Mouse (Mus musculus) stomach, embryonic 15.5 days (tissue): ENCODE results near the gene Qpct. TPM values are rescaled to one million over a fixed set of nuclear protein-coding genes. Genes with fewer than 3 reads are reported as not detected.
"Not testable (repeated sequence)": the region's sequence is repeated elsewhere in the genome, so short reads cannot be mapped to it uniquely, and the experiment has no call there.

Experiments
- ATAC-seq: fragments of 200-750 bp; cut with Nextera tagmentation; 2 replicates; pipeline ENCODE4 v1.8.0; 2017; ENCODE audit warnings: low read depth, moderate number of reproducible peaks, moderate TSS enrichment; ENCODE audit not compliant: insufficient read depth, low FRiP score
- H3K27ac ChIP-seq: fragments of 300-500 bp; sonication (generic); 2 replicates; pipeline ENCODE4 v1.5.1; 2015; ENCODE audit warnings: mild to moderate bottlenecking, inconsistent platforms
- H3K27me3 ChIP-seq: fragments of 300-500 bp; sonication (generic); replicated peaks from 2 replicates; pipeline ENCODE4 v1.6.1; 2015; ENCODE audit warnings: inconsistent platforms
- H3K36me3 ChIP-seq: fragments of 300-500 bp; sonication (generic); 2 replicates; pipeline ENCODE4 v1.6.1; 2015; ENCODE audit warnings: inconsistent platforms
- H3K4me1 ChIP-seq: fragments of 300-500 bp; sonication (generic); 2 replicates; pipeline ENCODE4 v1.6.1; 2015; ENCODE audit warnings: inconsistent platforms
- H3K4me2 ChIP-seq: fragments of 300-500 bp; sonication (generic); 2 replicates; pipeline ENCODE4 v1.6.1; 2015; ENCODE audit warnings: mild to moderate bottlenecking, inconsistent platforms
- H3K4me3 ChIP-seq: fragments of 300-500 bp; sonication (generic); replicated peaks from 2 replicates; pipeline ENCODE4 v1.5.1; 2015; ENCODE audit warnings: inconsistent platforms
- H3K9ac ChIP-seq: fragments of 300-500 bp; sonication (generic); 2 replicates; pipeline ENCODE4 v1.6.1; 2015; ENCODE audit warnings: inconsistent platforms
- H3K9me3 ChIP-seq: fragments of 300-500 bp; sonication (generic); 2 replicates; pipeline ENCODE4 v1.6.1; 2016; ENCODE audit warnings: inconsistent platforms
- WGBS: fragments of 180-500 bp; shearing (Covaris S2); methylation state at CpG from one replicate; pipeline ENCODE4 v1.1.7; 2015; 5-methylcytosine and 5-hydroxymethylcytosine counted together
- polyA plus RNA-seq: library from polyadenylated mRNA; unstranded; fragments of >200 nt; fragmentation: Nextera tagmentation; extraction: Ambion mirVana; gene quantifications from 2 replicates; pipeline ENCODE4 v1.2.1, GENCODE M21; 2015

Gene Qpct
- polyA plus RNA-seq, 1 experiment from 2014 or later, result 14.6 TPM

DNA sequence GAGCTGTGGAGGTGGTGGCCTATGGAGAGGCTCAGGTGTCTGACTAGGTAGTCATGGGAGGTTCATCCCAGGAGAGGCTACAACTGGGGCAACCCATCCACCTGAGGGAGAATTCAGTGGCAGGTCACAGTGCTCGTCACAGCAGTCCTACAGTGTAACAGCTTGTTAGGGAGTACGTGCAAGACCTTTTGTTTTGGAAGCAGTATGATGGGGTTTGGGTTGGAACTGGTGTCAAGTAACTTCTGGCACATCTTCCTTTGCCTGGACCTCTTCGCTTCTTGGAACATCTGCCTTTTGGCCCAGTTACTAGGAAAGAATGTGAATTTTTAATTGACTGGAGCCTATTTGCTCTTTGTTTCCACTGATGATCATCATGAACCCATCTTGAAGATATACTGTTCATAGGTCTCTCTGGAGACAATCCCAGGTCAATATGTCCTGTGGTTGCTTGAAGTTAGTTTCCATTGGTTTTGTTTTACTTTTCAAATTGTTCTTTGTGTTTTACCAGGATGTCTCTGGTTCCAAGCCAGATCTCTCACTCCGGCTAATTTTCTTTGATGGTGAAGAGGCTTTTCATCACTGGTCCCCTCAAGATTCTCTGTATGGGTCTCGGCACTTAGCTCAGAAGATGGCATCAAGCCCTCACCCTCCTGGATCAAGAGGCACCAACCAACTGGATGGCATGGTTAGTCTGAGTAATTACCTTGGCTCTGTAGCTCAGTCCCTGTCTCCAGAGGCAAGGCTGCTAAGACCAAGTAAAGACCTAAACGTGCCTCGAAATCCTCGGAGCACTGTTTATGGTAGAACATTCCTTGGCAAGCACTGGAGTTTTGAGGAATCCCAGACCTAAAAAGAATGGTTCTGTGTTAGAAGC, 25.5 kb downstream of the Qpct start:
- ATAC-seq, result peak; percentile 79; the same call in 1 of the 2 replicates

GRCm38 (mm10) chr17:79077848-79078146, 26.1 kb downstream of the Qpct start:
- peak; percentile 67; the same call in 1 of the 2 replicates for ATAC-seq
- 38% methylated on average over 1 of the region's 1 CpGs for WGBS
- Histone ChIP-seq H3K27ac (peak overlapping the region; percentile 83; the same call in 1 of the 2 replicates), H3K27me3 (no peaks in the 10 kb centered on the region), H3K9me3 (no peaks in the 10 kb centered on the region), H3K4me3 (no peak overlapping the region), H3K9ac (no peak overlapping the region), H3K4me1 (no peaks in the 10 kb centered on the region), H3K36me3 (no peaks in the 10 kb centered on the region), H3K4me2 (no peak overlapping the region)

More for the DNA sequence above, 25.5 kb downstream of the Qpct start:
- Histone ChIP-seq H3K27ac (peak overlapping the region; percentile 83), H3K36me3 (no peaks in the 10 kb centered on the region), H3K27me3 (no peaks in the 10 kb centered on the region), H3K4me2 (no peak overlapping the region), H3K4me1 (no peaks in the 10 kb centered on the region), H3K4me3 (no peak overlapping the region), H3K9ac (no peak overlapping the region), H3K9me3 (no peaks in the 10 kb centered on the region)
- 47% methylated on average over 8 of the region's 8 CpGs for WGBS

GRCm38 (mm10) chr17:79078248-79078647, 26.5 kb downstream of the Qpct start:
- 77% methylated on average over 8 of the region's 8 CpGs for WGBS
- Histone ChIP-seq H3K9ac (no peak overlapping the region), H3K4me3 (no peak overlapping the region), H3K4me1 (no peaks in the 10 kb centered on the region), H3K4me2 (no peak overlapping the region), H3K9me3 (no peaks in the 10 kb centered on the region), H3K27ac (peak overlapping the region; percentile 83; the same call in 1 of the 2 replicates), H3K27me3 (no peaks in the 10 kb centered on the region), H3K36me3 (no peaks in the 10 kb centered on the region)
- ATAC-seq, result no peak

DNA sequence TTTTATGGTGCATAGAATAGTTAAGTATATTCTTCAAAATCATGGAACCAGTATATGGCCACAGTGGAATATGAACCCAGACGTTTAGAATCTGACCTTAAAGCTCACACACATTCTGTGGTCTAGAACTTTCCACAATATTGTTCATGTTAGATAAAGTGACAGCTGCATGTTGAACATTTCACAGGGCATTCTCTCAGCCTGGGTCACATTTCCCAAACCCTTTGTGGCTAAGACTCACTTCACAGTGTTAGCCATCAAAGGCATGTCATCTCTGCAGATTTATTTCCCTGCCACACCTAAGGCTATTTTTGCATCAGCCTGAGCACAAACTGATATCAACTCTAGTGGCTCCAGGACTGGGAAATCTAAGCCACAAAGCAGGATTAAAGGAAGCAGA, 40.0 kb downstream of the Qpct start:
- Histone ChIP-seq H3K27me3 (no peaks in the 10 kb centered on the region), H3K4me3 (no peak overlapping the region), H3K9me3 (no peaks in the 10 kb centered on the region), H3K4me2 (no peak overlapping the region), H3K4me1 (no peaks in the 10 kb centered on the region), H3K9ac (no peak overlapping the region), H3K27ac (no peak overlapping the region), H3K36me3 (no peaks in the 10 kb centered on the region)
- 26% methylated on average over 1 of the region's 1 CpGs for WGBS
- no peak for ATAC-seq

DNA sequence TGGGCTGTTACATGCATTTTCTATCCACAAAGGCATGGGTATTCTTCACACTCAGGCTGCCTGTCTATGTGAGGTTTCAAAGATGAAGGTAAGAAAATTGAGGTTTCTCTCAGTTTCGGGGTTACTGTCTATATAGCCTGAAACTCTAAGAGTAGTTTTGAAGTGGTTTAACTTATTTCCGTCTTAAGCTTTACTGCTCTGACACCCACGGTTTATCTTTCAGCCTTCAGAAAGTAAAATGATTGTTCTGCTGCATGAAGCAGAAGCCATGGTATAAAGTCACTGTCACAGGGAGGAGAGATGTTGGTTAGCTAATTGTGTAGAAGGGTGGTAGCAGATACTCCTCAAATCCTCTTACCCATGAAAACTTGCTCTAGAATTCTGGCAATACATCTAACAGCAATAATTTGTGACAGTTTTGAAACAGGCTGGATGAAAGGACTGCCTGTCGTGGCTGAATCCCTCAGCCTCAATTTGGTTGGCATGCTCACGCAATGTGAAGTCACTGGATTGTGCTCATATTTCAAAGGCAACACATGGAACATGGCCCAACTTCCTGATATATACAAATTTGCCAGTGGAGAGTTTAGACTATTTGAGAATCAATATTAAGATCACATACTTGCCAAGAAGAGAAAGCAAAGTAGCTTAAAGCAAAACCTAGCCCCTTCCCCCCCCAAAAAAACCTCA, 41.7 kb downstream of the Qpct start:
- WGBS, result 53% methylated on average over 5 of the region's 5 CpGs

DNA sequence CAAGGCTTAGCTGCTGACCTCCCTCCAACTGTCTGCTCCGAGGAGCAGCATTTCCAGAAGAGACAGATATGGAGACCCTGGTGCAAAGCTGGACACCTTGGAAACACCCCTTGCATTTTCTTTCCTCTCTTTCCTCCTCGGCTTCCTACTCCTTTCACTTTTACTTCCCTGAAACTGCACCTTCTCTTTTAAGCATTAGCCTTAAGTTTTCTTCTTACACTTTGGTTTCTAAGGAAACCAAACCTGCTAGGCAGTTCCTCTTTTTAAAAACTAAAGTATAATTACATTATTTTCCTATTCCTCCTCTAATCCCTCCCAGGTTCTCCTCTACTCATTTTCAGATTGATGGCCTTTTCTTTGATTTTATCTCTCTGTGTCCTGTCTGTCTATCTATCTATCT, 43.9 kb downstream of the Qpct start:
- no peak for ATAC-seq
- Histone ChIP-seq H3K4me3 (no peak overlapping the region), H3K9ac (no peak overlapping the region), H3K27ac (no peak overlapping the region), H3K4me1 (no peaks in the 10 kb centered on the region), H3K27me3 (no peaks in the 10 kb centered on the region), H3K36me3 (no peaks in the 10 kb centered on the region), H3K9me3 (no peaks in the 10 kb centered on the region), H3K4me2 (no peak overlapping the region)
- WGBS, result 74% methylated on average over 2 of the region's 2 CpGs

More for the DNA sequence above, 41.7 kb downstream of the Qpct start:
- Histone ChIP-seq H3K4me1 (no peaks in the 10 kb centered on the region), H3K27ac (peak overlapping the region; percentile 40; the same call in 1 of the 2 replicates), H3K9me3 (no peaks in the 10 kb centered on the region), H3K36me3 (no peaks in the 10 kb centered on the region), H3K9ac (no peak overlapping the region), H3K4me3 (no peak overlapping the region), H3K27me3 (no peaks in the 10 kb centered on the region), H3K4me2 (no peak overlapping the region)
- no peak for ATAC-seq

GRCm38 (mm10) chr17:79099866-79100265, 48.2 kb downstream of the Qpct start:
- no peak overlapping the region for H3K27ac ChIP-seq
- WGBS, result 79% methylated on average over 4 of the region's 4 CpGs
- H3K36me3 ChIP-seq, result no peaks in the 10 kb centered on the region
- H3K27me3 ChIP-seq, result no peaks in the 10 kb centered on the region
- H3K4me1 ChIP-seq, result no peaks in the 10 kb centered on the region
- no peak overlapping the region for H3K9ac ChIP-seq
- H3K9me3 ChIP-seq, result no peaks in the 10 kb centered on the region
- no peak overlapping the region for H3K4me3 ChIP-seq
- H3K4me2 ChIP-seq, result no peak overlapping the region
- no peak for ATAC-seq

DNA sequence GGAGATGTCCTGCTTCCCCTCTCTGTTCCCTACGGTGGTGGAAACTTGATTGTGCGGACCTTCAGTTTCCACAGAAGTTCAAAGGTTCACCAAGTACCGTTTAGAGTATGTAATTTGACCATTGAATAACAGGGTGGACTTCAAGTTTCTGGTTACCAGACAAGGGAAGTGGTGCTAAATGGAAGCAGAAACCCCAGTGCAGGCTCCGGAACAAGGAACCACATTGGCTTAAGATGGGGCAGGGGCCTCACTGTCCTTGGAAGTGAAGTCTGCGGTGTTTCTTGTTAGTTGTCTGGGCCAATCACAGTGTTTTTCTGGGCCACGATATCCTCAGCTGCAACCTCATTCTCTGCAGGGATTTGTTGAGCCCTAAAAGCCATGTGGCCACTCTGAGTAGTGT, 56.5 kb downstream of the Qpct start:
- no peaks in the 10 kb centered on the region for H3K36me3 ChIP-seq
- 79% methylated on average over 6 of the region's 6 CpGs for WGBS

DNA sequence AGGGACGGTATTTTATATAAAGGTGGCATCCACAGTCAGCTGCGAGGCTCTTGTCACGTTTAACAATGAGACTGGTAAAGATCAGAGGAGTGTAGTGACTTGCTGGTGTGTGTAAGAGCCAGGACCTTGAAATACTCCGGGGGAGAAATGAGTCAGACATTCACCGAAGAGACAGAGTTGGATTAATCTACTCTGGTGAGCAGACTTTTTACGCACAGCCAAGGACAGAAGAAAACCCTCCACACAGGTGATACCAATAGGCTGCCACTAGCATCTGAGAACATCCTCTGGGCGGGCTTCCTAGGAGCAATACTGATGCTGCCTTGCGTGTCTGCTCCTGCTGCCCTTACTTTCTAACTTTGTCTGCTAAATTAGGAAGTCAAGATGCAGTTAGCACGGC, 57.9 kb downstream of the Qpct start:
- no peak overlapping the region for H3K27ac ChIP-seq
- H3K4me3 ChIP-seq, result no peak overlapping the region
- H3K27me3 ChIP-seq, result no peaks in the 10 kb centered on the region
- no peak for ATAC-seq
- no peaks in the 10 kb centered on the region for H3K36me3 ChIP-seq
- no peaks in the 10 kb centered on the region for H3K9me3 ChIP-seq
- WGBS, result 73% methylated on average over 9 of the region's 9 CpGs
- no peak overlapping the region for H3K9ac ChIP-seq
- H3K4me2 ChIP-seq, result no peak overlapping the region
- H3K4me1 ChIP-seq, result no peaks in the 10 kb centered on the region

More for the DNA sequence above, 56.5 kb downstream of the Qpct start:
- Histone ChIP-seq H3K27me3 (no peaks in the 10 kb centered on the region), H3K9me3 (no peaks in the 10 kb centered on the region), H3K4me2 (no peak overlapping the region), H3K4me3 (no peak overlapping the region), H3K4me1 (no peaks in the 10 kb centered on the region), H3K9ac (no peak overlapping the region), H3K27ac (no peak overlapping the region)
- ATAC-seq, result no peak

- 15% methylated on average over 5 of the region's 5 CpGs for WGBS
Observed at GRCm38 (mm10) chr17:79110936-79111348, 59.2 kb downstream of the Qpct start.

DNA sequence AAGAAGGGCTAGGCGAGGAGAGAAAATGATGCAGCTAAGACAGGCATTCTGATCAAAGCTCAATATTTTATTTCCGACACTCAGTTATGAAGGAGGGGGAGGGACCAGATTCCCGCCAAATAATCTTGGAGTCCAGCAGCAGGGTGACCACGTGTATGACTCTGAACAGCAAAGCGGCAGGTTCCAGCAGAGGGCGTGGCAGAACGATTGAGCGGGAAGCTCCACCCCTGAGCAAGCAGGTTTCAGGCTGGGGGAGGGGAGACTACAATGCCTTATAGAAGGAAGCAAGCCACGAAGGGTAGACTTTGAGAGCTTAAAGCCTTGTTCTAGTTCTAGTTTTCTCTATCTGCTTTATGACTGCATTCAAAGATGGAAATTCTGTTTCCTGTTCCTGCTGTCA, 63.5 kb downstream of the Qpct start:
- not testable (repeated sequence) for H3K9me3 ChIP-seq, H3K4me2 ChIP-seq, H3K9ac ChIP-seq, ATAC-seq, H3K27ac ChIP-seq, H3K4me3 ChIP-seq, H3K27me3 ChIP-seq, H3K36me3 ChIP-seq, H3K4me1 ChIP-seq
- WGBS, result 47% methylated on average over 9 of the region's 9 CpGs

More at GRCm38 (mm10) chr17:79110936-79111348, 59.2 kb downstream of the Qpct start:
- H3K27ac ChIP-seq, result no peak overlapping the region
- no peak for ATAC-seq
- no peaks in the 10 kb centered on the region for H3K36me3 ChIP-seq
- no peaks in the 10 kb centered on the region for H3K4me1 ChIP-seq
- no peak overlapping the region for H3K4me3 ChIP-seq
- no peak overlapping the region for H3K4me2 ChIP-seq
- H3K27me3 ChIP-seq, result no peaks in the 10 kb centered on the region
- no peaks in the 10 kb centered on the region for H3K9me3 ChIP-seq
- H3K9ac ChIP-seq, result no peak overlapping the region

DNA sequence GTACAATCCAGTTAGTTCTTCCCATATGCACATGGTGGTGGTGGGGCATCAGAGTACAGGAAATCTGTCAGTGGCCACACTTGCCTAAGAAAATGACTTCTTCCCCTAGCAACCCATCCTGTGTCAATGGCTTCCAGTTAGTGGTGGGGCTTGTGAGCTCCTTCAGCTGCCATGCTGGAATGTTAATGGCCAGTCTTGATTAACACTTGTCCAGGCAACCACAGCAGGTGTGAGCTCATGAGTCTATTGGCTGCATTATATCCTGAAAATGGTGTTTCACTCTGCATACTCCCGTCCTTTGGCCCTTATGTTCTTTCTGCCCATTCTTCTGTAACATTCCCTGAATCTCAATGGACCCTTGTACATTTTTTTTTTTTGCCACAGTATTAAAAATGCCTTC, 67.4 kb downstream of the Qpct start:
- Histone ChIP-seq H3K9ac (no peak overlapping the region), H3K36me3 (no peaks in the 10 kb centered on the region), H3K4me3 (no peak overlapping the region), H3K4me2 (no peak overlapping the region), H3K27me3 (no peaks in the 10 kb centered on the region), H3K4me1 (no peaks in the 10 kb centered on the region), H3K27ac (no peak overlapping the region), H3K9me3 (no peaks in the 10 kb centered on the region)
- 56% methylated on average over 1 of the region's 1 CpGs for WGBS
- no peak for ATAC-seq
